Mouse (Mus musculus) lung, adult 2 months (tissue): ENCODE measurements around the gene Pcca. TPM values are rescaled to one million over a fixed set of nuclear protein-coding genes. Genes with fewer than 3 reads are reported as not detected.

ENCODE experiments used
- DNase-seq: peaks from one replicate; pipeline ENCODE4 v3.0.0; 2022
- H3K4me1 ChIP-seq: fragments of 200-500 bp; 2 replicates; pipeline ENCODE4 v1.6.1; 2011; ENCODE audit warnings: low read length; ENCODE audit not compliant: control insufficient read depth, insufficient read depth
- H3K4me3 ChIP-seq: fragments of 200-500 bp; replicated peaks from 2 replicates; pipeline ENCODE3; 2011; ENCODE audit warnings: low read depth, mild to moderate bottlenecking, control low read depth, low read length; ENCODE audit errors: extremely low read depth
- CTCF ChIP-seq: fragments of 200-500 bp; IDR thresholded peaks from 2 replicates; pipeline ENCODE4 v1.5.1; 2011; ENCODE audit warnings: mild to moderate bottlenecking, low read length, control low read depth; ENCODE audit not compliant: insufficient read depth
- POLR2A ChIP-seq: fragments of 200-500 bp; IDR thresholded peaks from 2 replicates; pipeline ENCODE4 v1.6.1; 2011; ENCODE audit warnings: low read depth, mild to moderate bottlenecking, control low read depth, low read length, borderline replicate concordance; ENCODE audit errors: extremely low read depth
- WGBS: fragments of 180-500 bp; shearing (Covaris S2); methylation state at CpG from one replicate; pipeline ENCODE4 v1.1.7; 2018; 5-methylcytosine and 5-hydroxymethylcytosine counted together
- polyA plus RNA-seq: library from polyadenylated mRNA; depleted of rRNA; stranded (reverse); fragments of >200 nt; gene quantifications from 2 replicates; pipeline ENCODE4 v1.2.3, GENCODE M21; 2012

Gene Pcca
- polyA plus RNA-seq, 1 experiment: 18.7 TPM

GRCm38 (mm10) chr14:122836221-122836620 is 302.1 kb downstream of the Pcca start:
- WGBS: 58% methylated on average over 4 of the region's 4 CpGs

GRCm38 (mm10) chr14:122837018-122837417 is 302.9 kb downstream of the Pcca start:
- H3K4me1 ChIP-seq: no peaks in the 10 kb centered on the region
- H3K4me3 ChIP-seq: no peak overlapping the region
- TF ChIP-seq POLR2A (no peak), CTCF (no peak)
- 70% methylated on average over 2 of the region's 2 CpGs for WGBS
- DNase-seq: no peak

More at GRCm38 (mm10) chr14:122836221-122836620, 302.1 kb downstream of the Pcca start:
- no peak overlapping the region for H3K4me3 ChIP-seq
- H3K4me1 ChIP-seq: no peaks in the 10 kb centered on the region
- no peak for TF ChIP-seq POLR2A
- no peak for TF ChIP-seq CTCF
- DNase-seq: no peak

- TF ChIP-seq CTCF: no peak
- no peak for TF ChIP-seq POLR2A
- no peak for DNase-seq
- WGBS: 57% methylated on average over 5 of the region's 5 CpGs
- Histone ChIP-seq H3K4me1 (no peaks in the 10 kb centered on the region; the same call in none of the 2 replicates), H3K4me3 (no peak overlapping the region)
Measured at GRCm38 (mm10) chr14:122852506-122853057, 318.5 kb downstream of the Pcca start.

- no peak for DNase-seq
- H3K4me1 ChIP-seq: no peaks in the 10 kb centered on the region
- no peak for TF ChIP-seq CTCF
- no peak for TF ChIP-seq POLR2A
- 63% methylated on average over 1 of the region's 1 CpGs for WGBS
- no peak overlapping the region for H3K4me3 ChIP-seq
Measured at GRCm38 (mm10) chr14:122859792-122860191, 325.7 kb downstream of the Pcca start.

- WGBS: 52% methylated on average over 4 of the region's 4 CpGs
- no peak overlapping the region for H3K4me3 ChIP-seq
- H3K4me1 ChIP-seq: no peaks in the 10 kb centered on the region
- TF ChIP-seq CTCF: no peak
- TF ChIP-seq POLR2A: no peak
- no peak for DNase-seq
Measured at GRCm38 (mm10) chr14:122862623-122863022, 328.5 kb downstream of the Pcca start.

- WGBS: 76% methylated on average over 4 of the region's 4 CpGs
- no peak overlapping the region for H3K4me3 ChIP-seq
Measured at GRCm38 (mm10) chr14:122865462-122866129, 331.5 kb downstream of the Pcca start.

GRCm38 (mm10) chr14:122867531-122868285 is 333.6 kb downstream of the Pcca start:
- Histone ChIP-seq H3K4me1 (no peaks in the 10 kb centered on the region), H3K4me3 (no peak overlapping the region)
- WGBS: 56% methylated on average over 4 of the region's 4 CpGs
- no peak for DNase-seq
- TF ChIP-seq POLR2A (no peak), CTCF (no peak)

More at GRCm38 (mm10) chr14:122865462-122866129, 331.5 kb downstream of the Pcca start:
- TF ChIP-seq CTCF (no peak), POLR2A (no peak)
- DNase-seq: no peak
- no peaks in the 10 kb centered on the region for H3K4me1 ChIP-seq

- DNase-seq: no peak
Measured at GRCm38 (mm10) chr14:122869831-122870230, 335.7 kb downstream of the Pcca start.

GRCm38 (mm10) chr14:122871841-122872580 is 337.9 kb downstream of the Pcca start:
- 70% methylated on average over 4 of the region's 4 CpGs for WGBS
- Histone ChIP-seq H3K4me1 (no peaks in the 10 kb centered on the region), H3K4me3 (no peak overlapping the region)
- TF ChIP-seq POLR2A (no peak), CTCF (no peak)
- no peak for DNase-seq

More at GRCm38 (mm10) chr14:122869831-122870230, 335.7 kb downstream of the Pcca start:
- Histone ChIP-seq H3K4me1 (no peaks in the 10 kb centered on the region), H3K4me3 (no peak overlapping the region)
- TF ChIP-seq POLR2A (no peak), CTCF (no peak)
- 80% methylated on average over 6 of the region's 6 CpGs for WGBS
